Comparison of ENCODE assay signal across 8 mouse cellular contexts in the genomic region with DNA sequence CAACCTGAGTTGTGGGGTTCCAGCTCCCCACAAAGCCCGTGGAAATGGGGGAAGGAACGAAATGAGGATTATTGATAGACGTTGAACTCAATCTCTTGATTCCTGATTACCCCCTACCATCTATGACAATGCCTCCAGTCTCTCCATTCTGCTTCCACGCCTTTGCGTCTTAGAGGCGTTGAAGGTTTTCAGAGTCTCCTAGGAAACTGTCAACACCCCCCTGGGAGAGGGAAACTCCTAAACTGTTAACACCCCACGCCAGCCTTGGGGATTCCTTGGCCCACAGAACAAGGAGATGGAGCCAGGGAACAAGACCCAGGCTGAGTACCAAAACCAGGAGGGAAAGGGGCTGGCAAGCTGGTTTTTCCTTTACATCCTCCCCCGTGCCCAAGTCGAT. TPM values are rescaled to one million over a fixed set of nuclear protein-coding genes. Genes with fewer than 3 reads are reported as not detected.
A peak's percentile ranks its signal among the peaks of the same experiment; 100 is the strongest.
DNase-seq lines count a peak whose midpoint lies in the region; ATAC-seq and TF ChIP-seq lines count a peak whose summit lies in the region.

No protein-coding gene starts in this region.

- intact Hi-C loops in heart, postnatal 36 days (cut with DNase I) = no loop called here

- no peak for TF ChIP-seq CTCF in brain, embryonic 14.5 days (IDR thresholded peaks at IDR 0.05; ENCODE audit: borderline replicate concordance, extremely low read depth, insufficient read depth, insufficient read length)
- TF ChIP-seq CTCF in forebrain, postnatal 0 days (IDR thresholded peaks at IDR 0.05; ENCODE audit: low read depth) = no peak

- peaks cover 48% of the 10 kb centered on the region for H3K27me3 ChIP-seq in heart, embryonic 16.5 days (ENCODE audit: control insufficient read depth, insufficient read depth, low read length)
- H3K27me3 ChIP-seq in forebrain, postnatal 0 days (ENCODE audit: insufficient read depth, low read length) = no peaks in the 10 kb centered on the region
- H3K27me3 ChIP-seq in midbrain, embryonic 14.5 days (ENCODE audit: control insufficient read depth, insufficient read depth, low read length) = no peaks in the 10 kb centered on the region

- H3K36me3 ChIP-seq in heart, embryonic 16.5 days (ENCODE audit: control insufficient read depth, insufficient read depth) = no peaks in the 10 kb centered on the region
- H3K36me3 ChIP-seq in forebrain, postnatal 0 days (ENCODE audit: insufficient read depth) = no peaks in the 10 kb centered on the region
- H3K36me3 ChIP-seq in midbrain, embryonic 14.5 days (ENCODE audit: control insufficient read depth, insufficient read depth, low read length) = no peaks in the 10 kb centered on the region

- peak overlapping the region; percentile 52; the same call in 1 of the 2 replicates for H3K4me3 ChIP-seq in heart, embryonic 16.5 days (ENCODE audit: low read length)
- H3K4me3 ChIP-seq in forebrain, postnatal 0 days (ENCODE audit: low read depth, low read length) = peak overlapping the region; percentile 84
- H3K4me3 ChIP-seq in midbrain, embryonic 14.5 days (replicated peaks; ENCODE audit: low read depth, low read length) = peak overlapping the region; percentile 82

- no peak for DNase-seq in heart, postnatal 36 days
- DNase-seq in brain, embryonic 14.5 days (ENCODE audit: low read depth) = peak; percentile 32
- DNase-seq in forebrain, postnatal 0 days = peak; percentile 67
- peak; percentile 58 for DNase-seq in midbrain, embryonic 14.5 days
- no peak for DNase-seq in adrenal gland, postnatal 36 days
- DNase-seq in urinary bladder, adult 18-20 months (ENCODE audit: low spot score in 2 of 2) = no peak

- WGBS in heart, embryonic 16.5 days = 15% methylated on average over 9 of the region's 9 CpGs
- WGBS in forebrain, postnatal 0 days = 10% methylated on average over 9 of the region's 9 CpGs
- 10% methylated on average over 9 of the region's 9 CpGs for WGBS in midbrain, embryonic 14.5 days

- peaks cover 4% of the 10 kb centered on the region for H3K4me1 ChIP-seq in heart, embryonic 16.5 days (ENCODE audit: control insufficient read depth, insufficient read depth, low read length)
- H3K4me1 ChIP-seq in forebrain, postnatal 0 days (ENCODE audit: insufficient read depth) = peaks cover 15% of the 10 kb centered on the region
- peaks cover 34% of the 10 kb centered on the region for H3K4me1 ChIP-seq in midbrain, embryonic 14.5 days (ENCODE audit: control insufficient read depth, insufficient read depth, low read length)

- no peaks in the 10 kb centered on the region for H3K9me3 ChIP-seq in heart, embryonic 16.5 days (replicated peaks; ENCODE audit: control insufficient read depth, low read length)
- no peaks in the 10 kb centered on the region for H3K9me3 ChIP-seq in forebrain, postnatal 0 days (ENCODE audit: low read length)
- H3K9me3 ChIP-seq in midbrain, embryonic 14.5 days (ENCODE audit: control insufficient read depth, low read length) = no peaks in the 10 kb centered on the region

- H3K4me2 ChIP-seq in heart, embryonic 16.5 days (ENCODE audit: low read depth, low read length) = no peak overlapping the region; the same call in 1 of the 2 replicates
- peak overlapping the region; percentile 79 for H3K4me2 ChIP-seq in forebrain, postnatal 0 days (ENCODE audit: low read depth)
- peak overlapping the region; percentile 92 for H3K4me2 ChIP-seq in midbrain, embryonic 14.5 days (ENCODE audit: low read length)

- no peak overlapping the region for H3K9ac ChIP-seq in heart, embryonic 16.5 days (ENCODE audit: low read length)
- H3K9ac ChIP-seq in forebrain, postnatal 0 days = peak overlapping the region; percentile 91
- H3K9ac ChIP-seq in midbrain, embryonic 14.5 days (replicated peaks; ENCODE audit: low read length) = peak overlapping the region; percentile 91

- no peak for ATAC-seq in heart, embryonic 16.5 days (replicated peaks; ENCODE audit: extremely low read depth, insufficient read depth, low FRiP score)
- ATAC-seq in forebrain, postnatal 0 days = peak; percentile 56
- no peak for ATAC-seq in midbrain, embryonic 14.5 days (ENCODE audit: low FRiP score, low TSS enrichment)
- no peak for ATAC-seq in megakaryocyte-erythroid progenitor cell, adult 5-6 weeks (replicated peaks; ENCODE audit: low FRiP score, low TSS enrichment, poor library complexity, severe bottlenecking)

- TF ChIP-seq POLR2A in brain, embryonic 14.5 days (IDR thresholded peaks at IDR 0.05; ENCODE audit: borderline replicate concordance, extremely low read depth, insufficient read depth, insufficient read length, poor library complexity, severe bottlenecking) = no peak

- no peak overlapping the region for H3K27ac ChIP-seq in heart, embryonic 16.5 days (ENCODE audit: low read length)
- peak overlapping the region; percentile 66 for H3K27ac ChIP-seq in forebrain, postnatal 0 days (ENCODE audit: low read depth, low read length)
- peak overlapping the region; percentile 82 for H3K27ac ChIP-seq in midbrain, embryonic 14.5 days (replicated peaks; ENCODE audit: low read depth, low read length)

RNA-seq across cellular contexts. Expression of a gene that starts 0.4 kb away (rescaled TPM):
- polyA plus RNA-seq in heart, embryonic 16.5 days (2015; fragmentation: Nextera tagmentation; extraction: Ambion mirVana) = 0.35 and 0.37 TPM in 2 replicates
- total RNA-seq in heart, postnatal 36 days (2021) = under 1 TPM; 0.22 to 0.31 TPM
- polyA plus RNA-seq in brain, embryonic 14.5 days (2012; rRNA removed) = 55.7 and 93.3 TPM in 2 replicates
- total RNA-seq in forebrain, postnatal 0 days (2014; rRNA removed) = 49.6 and 64.1 TPM in 2 replicates
- polyA plus RNA-seq in forebrain, postnatal 0 days (2015; fragmentation: Nextera tagmentation; extraction: Ambion mirVana) = 26.7 and 53.5 TPM in 2 replicates
- polyA plus RNA-seq in midbrain, embryonic 14.5 days (2014; fragmentation: Nextera tagmentation; extraction: Ambion mirVana) = 21.7 and 31.3 TPM in 2 replicates
- 1 to 10 TPM; 2.9 to 3.1 TPM for total RNA-seq in adrenal gland, postnatal 36 days (2021)
- 0.69 TPM in 1 of 2 replicates, not detected in the other for total RNA-seq in megakaryocyte-erythroid progenitor cell, adult 5-6 weeks (2014; fragmentation: Nextera tagmentation)
- not detected in 2 replicates for total RNA-seq in megakaryocyte-erythroid progenitor cell, adult 5-6 weeks (2017)

RNA-seq across cellular contexts. Expression of a gene that starts 42.0 kb away (rescaled TPM):
- polyA plus RNA-seq in heart, embryonic 16.5 days (2015; fragmentation: Nextera tagmentation; extraction: Ambion mirVana) = 23.1 and 26.1 TPM in 2 replicates
- total RNA-seq in heart, postnatal 36 days (2021) = 10 to 100 TPM; 20.0 to 21.0 TPM
- polyA plus RNA-seq in brain, embryonic 14.5 days (2012; rRNA removed) = 38.6 and 51.5 TPM in 2 replicates
- total RNA-seq in forebrain, postnatal 0 days (2014; rRNA removed) = 41.0 and 42.9 TPM in 2 replicates
- polyA plus RNA-seq in forebrain, postnatal 0 days (2015; fragmentation: Nextera tagmentation; extraction: Ambion mirVana) = 34.1 and 35.0 TPM in 2 replicates
- polyA plus RNA-seq in midbrain, embryonic 14.5 days (2014; fragmentation: Nextera tagmentation; extraction: Ambion mirVana) = 38.6 and 40.4 TPM in 2 replicates
- total RNA-seq in adrenal gland, postnatal 36 days (2021) = 10 to 100 TPM; 19.7 to 30.1 TPM
- 17.0 and 26.6 TPM in 2 replicates for total RNA-seq in megakaryocyte-erythroid progenitor cell, adult 5-6 weeks (2014; fragmentation: Nextera tagmentation)
- total RNA-seq in megakaryocyte-erythroid progenitor cell, adult 5-6 weeks (2017) = 13.8 and 21.8 TPM in 2 replicates

Comparison
In these comparisons a context has a peak if more than half of its experiments do, and no peak if none do; other contexts are left out.
1. DNase-seq: peak in brain, embryonic 14.5 days (single experiment), forebrain, postnatal 0 days (single experiment) and midbrain, embryonic 14.5 days (single experiment); none in heart, postnatal 36 days (0 of 2), adrenal gland, postnatal 36 days (0 of 2) and urinary bladder, adult 18-20 months (0 of 2).
2. RNA of a gene that starts 0.4 kb away (total RNA-seq): 49.6 to 64.1 TPM in forebrain, postnatal 0 days; 2.9 to 3.1 TPM in adrenal gland, postnatal 36 days, 0.22 to 0.31 TPM in heart, postnatal 36 days and 0.69 TPM in megakaryocyte-erythroid progenitor cell, adult 5-6 weeks; every median in the first group is over 10 times any median in the second.
3. Peak in every context shown above with its lines, with median percentiles within 50 percentile points of each other: H3K4me3 ChIP-seq.